Mouse (Mus musculus) kidney, embryonic 14.5 days (tissue): ENCODE measurements at regions not wholly inside any gene's neighbourhood (a gene's known extent, or its start where the extent isn't known, plus 50 kb on each side); places are given as distances from the start of the nearest gene placed in this dataset.

Source experiments
- ATAC-seq: fragments of 200-750 bp; cut with Nextera tagmentation; 2 replicates; pipeline ENCODE4 v1.8.0; 2017; ENCODE audit warnings: moderate number of reproducible peaks, mild to moderate bottlenecking, moderate TSS enrichment, moderate library complexity; ENCODE audit not compliant: low FRiP score, low TSS enrichment
- H3K27ac ChIP-seq: fragments of 300-500 bp; sonication (generic); 2 replicates; pipeline ENCODE4 v1.5.1; 2014; ENCODE audit warnings: low read depth, mild to moderate bottlenecking, low read length, moderate library complexity, mixed read lengths
- H3K27me3 ChIP-seq: fragments of 300-500 bp; sonication (generic); 2 replicates; pipeline ENCODE4 v1.6.1; 2014; ENCODE audit warnings: mild to moderate bottlenecking, low read length; ENCODE audit not compliant: control insufficient read depth, insufficient read depth
- H3K36me3 ChIP-seq: fragments of 300-500 bp; sonication (generic); 2 replicates; pipeline ENCODE4 v1.6.1; 2014; ENCODE audit warnings: low read length, mixed read lengths; ENCODE audit not compliant: control insufficient read depth, insufficient read depth
- H3K4me1 ChIP-seq: fragments of 300-500 bp; sonication (generic); 2 replicates; pipeline ENCODE4 v1.6.1; 2014; ENCODE audit warnings: low read length, mixed read lengths; ENCODE audit not compliant: control insufficient read depth, insufficient read depth
- H3K4me2 ChIP-seq: fragments of 300-500 bp; sonication (generic); replicated peaks from 2 replicates; pipeline ENCODE4 v1.6.1; 2014; ENCODE audit warnings: low read depth, mild to moderate bottlenecking, low read length
- H3K4me3 ChIP-seq: fragments of 300-500 bp; sonication (generic); 2 replicates; pipeline ENCODE4 v1.5.1; 2014; ENCODE audit warnings: mild to moderate bottlenecking, low read length
- H3K9ac ChIP-seq: fragments of 300-500 bp; sonication (generic); 2 replicates; pipeline ENCODE4 v1.6.1; 2014; ENCODE audit warnings: low read depth, mild to moderate bottlenecking, low read length, moderate library complexity
- H3K9me3 ChIP-seq: fragments of 300-500 bp; sonication (generic); 2 replicates; pipeline ENCODE4 v1.6.1; 2016; ENCODE audit warnings: low read length; ENCODE audit not compliant: control insufficient read depth
- WGBS: fragments of 180-500 bp; shearing (Covaris S2); extraction: QIAGEN DNeasy Blood & Tissue Kit; methylation state at CpG from one replicate; pipeline ENCODE4 v1.1.7; 2014; 5-methylcytosine and 5-hydroxymethylcytosine counted together

DNA sequence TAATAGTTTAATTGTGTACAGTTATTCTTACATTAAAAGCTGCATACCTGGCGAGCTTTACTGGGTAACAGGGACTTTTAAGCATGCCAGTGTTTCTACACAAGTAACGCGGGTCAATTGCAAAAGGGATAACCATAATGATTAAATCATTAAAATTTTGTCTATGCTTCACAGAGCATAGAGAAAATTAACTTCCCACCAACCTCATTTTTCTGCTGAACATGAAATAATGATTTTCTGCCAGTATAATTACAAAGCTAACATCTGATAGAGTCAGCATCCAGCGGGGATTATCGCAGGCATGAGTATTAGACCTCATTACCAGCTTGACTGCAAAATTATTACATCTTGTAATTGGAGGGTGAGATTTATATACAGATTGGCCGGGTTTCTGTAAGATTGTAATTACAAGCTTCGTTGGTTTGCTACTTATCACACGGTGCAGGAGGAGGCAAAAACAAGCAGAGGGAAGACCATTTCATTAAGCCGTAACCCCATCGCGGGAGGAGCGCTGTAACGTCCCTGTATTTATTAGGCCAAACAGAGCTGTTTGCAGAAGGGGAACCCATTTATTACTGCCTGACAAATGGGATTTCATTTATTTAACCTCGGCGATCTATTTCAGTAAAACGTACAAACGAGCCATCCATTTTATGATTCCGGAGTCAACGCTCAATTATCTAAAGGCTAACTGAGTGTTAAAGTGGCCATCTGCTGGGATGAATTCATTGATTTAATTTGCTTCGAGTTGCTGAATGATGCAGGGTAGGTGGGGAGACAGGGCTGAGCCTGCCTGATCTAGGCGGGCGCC is 143.3 kb upstream of the Irx4 start:
- H3K9me3 ChIP-seq, result no peaks in the 10 kb centered on the region
- H3K27me3 ChIP-seq, result peaks cover 48% of the 10 kb centered on the region
- H3K4me1 ChIP-seq, result no peaks in the 10 kb centered on the region
- H3K9ac ChIP-seq, result no peak overlapping the region
- no peaks in the 10 kb centered on the region for H3K36me3 ChIP-seq
- no peak overlapping the region for H3K27ac ChIP-seq
- no peak for ATAC-seq
- H3K4me3 ChIP-seq, result no peak overlapping the region
- peak overlapping the region; percentile 21 for H3K4me2 ChIP-seq
- 18% methylated on average over 22 of the region's 22 CpGs for WGBS

DNA sequence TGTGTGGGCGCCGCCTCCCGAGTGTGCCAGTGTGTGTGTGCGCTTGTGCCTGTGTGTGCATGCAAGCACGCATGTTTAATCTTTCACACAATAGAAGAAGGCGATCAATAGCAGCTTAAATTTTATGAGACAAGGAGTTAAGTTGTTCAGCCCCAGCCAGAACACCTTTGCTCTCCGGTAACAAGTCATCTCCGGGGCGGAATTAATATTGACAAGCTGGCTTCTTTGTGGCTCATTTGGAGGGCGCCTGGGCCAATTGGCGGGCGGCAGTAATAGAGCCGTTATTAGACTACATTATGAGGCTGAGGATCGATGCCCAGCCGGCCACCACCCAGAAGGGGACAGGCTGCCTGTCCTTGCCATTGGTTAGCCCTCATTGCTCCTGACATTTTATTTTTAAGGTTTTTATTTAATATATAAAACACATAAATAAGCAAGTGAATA is 142.6 kb upstream of the Irx4 start:
- WGBS, result 44% methylated on average over 15 of the region's 15 CpGs
- no peaks in the 10 kb centered on the region for H3K36me3 ChIP-seq
- H3K27ac ChIP-seq, result no peak overlapping the region
- no peak for ATAC-seq
- H3K9me3 ChIP-seq, result no peaks in the 10 kb centered on the region
- peaks cover 41% of the 10 kb centered on the region for H3K27me3 ChIP-seq
- no peak overlapping the region for H3K9ac ChIP-seq
- no peaks in the 10 kb centered on the region for H3K4me1 ChIP-seq
- H3K4me3 ChIP-seq, result no peak overlapping the region
- peak overlapping the region; percentile 21 for H3K4me2 ChIP-seq

DNA sequence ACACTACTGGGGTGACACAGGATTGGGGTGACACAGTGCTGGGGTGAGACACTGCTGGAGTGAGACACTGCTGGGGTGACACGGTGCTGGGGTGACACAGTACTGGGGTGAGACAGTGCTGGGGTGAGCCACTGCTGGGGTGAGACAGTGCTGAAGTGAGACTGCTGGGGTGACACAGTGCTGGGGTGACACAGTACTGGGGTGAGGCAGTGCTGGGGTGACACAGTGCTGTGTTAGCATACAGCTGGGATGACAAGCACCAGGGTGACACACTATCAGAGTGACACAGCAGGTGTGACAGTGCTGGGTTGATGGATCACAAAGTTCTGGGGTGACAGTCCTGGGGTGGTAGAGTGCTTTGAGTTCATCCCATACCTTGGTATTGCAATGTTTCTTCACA is 137.3 kb upstream of the Irx4 start:
- Histone ChIP-seq H3K36me3 (no peaks in the 10 kb centered on the region), H3K4me2 (no peak overlapping the region), H3K27ac (no peak overlapping the region), H3K4me3 (no peak overlapping the region), H3K27me3 (peaks cover 12% of the 10 kb centered on the region), H3K9me3 (no peaks in the 10 kb centered on the region), H3K9ac (no peak overlapping the region), H3K4me1 (no peaks in the 10 kb centered on the region)
- ATAC-seq, result 0 out of 2 replicates have a peak, but pooled peaks have one; percentile 39
- 95% methylated on average over 1 of the region's 1 CpGs for WGBS

DNA sequence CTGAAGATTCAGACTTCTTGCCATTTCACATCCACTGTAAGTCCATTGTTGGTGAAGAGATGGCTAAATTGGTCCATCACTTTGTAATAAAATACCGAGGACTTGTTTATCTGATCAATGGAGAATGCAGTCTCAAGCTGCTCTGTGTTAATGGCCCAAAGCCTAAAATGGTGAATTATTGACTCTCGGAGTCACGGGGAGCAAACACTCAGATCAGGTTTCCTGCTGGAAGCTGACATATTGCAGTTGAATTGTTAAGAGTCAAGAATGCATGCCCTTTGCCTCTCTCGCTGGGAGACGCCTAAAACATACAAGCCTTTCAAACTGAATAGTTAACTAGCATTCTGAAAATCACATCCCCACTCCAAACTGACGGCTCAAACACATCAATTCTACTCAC is 129.0 kb upstream of the Irx4 start:
- Histone ChIP-seq H3K9ac (no peak overlapping the region), H3K9me3 (no peaks in the 10 kb centered on the region), H3K27ac (no peak overlapping the region; the same call in 1 of the 2 replicates), H3K4me1 (no peaks in the 10 kb centered on the region), H3K4me2 (no peak overlapping the region), H3K4me3 (no peak overlapping the region), H3K27me3 (no peaks in the 10 kb centered on the region), H3K36me3 (no peaks in the 10 kb centered on the region)
- WGBS, result 5% methylated on average over 6 of the region's 6 CpGs
- peak; percentile 68; the same call in 1 of the 2 replicates for ATAC-seq

DNA sequence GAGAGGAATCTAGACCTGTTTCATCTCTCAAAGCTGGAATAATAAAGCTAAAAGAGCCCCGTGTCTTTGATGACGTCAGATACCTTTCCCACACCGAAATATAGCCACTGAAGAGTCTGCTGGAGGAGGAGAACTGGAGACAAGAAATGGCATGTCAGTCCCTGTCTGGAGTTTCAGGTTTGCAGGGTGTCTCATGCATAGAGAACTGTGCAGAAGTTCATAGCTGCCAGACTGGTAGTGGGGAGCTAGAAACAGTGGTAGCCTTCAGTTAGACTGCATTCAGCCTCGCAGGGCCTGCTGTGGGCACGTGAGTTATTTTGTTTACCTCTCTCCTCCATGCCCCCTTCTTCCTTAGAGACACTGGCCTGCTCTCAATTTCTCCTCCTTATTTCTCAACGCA is 127.5 kb upstream of the Irx4 start:
- 61% methylated on average over 6 of the region's 6 CpGs for WGBS
- Histone ChIP-seq H3K4me3 (no peak overlapping the region), H3K36me3 (no peaks in the 10 kb centered on the region), H3K4me2 (no peak overlapping the region), H3K4me1 (no peaks in the 10 kb centered on the region), H3K27me3 (no peaks in the 10 kb centered on the region), H3K27ac (no peak overlapping the region), H3K9ac (no peak overlapping the region), H3K9me3 (peaks cover 5% of the 10 kb centered on the region; the same call in 1 of the 2 replicates)
- no peak for ATAC-seq

DNA sequence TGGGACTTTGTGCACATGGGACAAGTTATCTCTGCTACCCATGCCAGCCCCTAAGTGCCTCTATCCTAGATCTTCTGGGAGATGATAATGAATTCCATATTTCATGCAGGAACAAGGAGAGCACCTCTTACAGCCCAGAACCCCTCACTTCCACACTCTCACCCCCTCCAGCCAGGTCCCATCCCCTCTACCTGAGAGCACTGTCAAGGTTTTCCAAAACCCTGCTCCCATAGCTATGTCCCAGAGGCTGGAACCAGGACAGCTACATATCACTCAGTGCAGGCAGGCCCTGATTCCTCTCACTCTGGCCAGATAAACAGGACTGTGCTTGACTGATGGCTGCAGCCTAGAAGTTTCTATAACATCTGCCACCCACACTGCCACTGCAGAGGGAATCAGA is 125.3 kb upstream of the Irx4 start:
- no peak for ATAC-seq
- H3K27me3 ChIP-seq, result no peaks in the 10 kb centered on the region
- no peak overlapping the region for H3K4me3 ChIP-seq
- H3K36me3 ChIP-seq, result no peaks in the 10 kb centered on the region
- H3K9me3 ChIP-seq, result peaks cover 5% of the 10 kb centered on the region; the same call in 1 of the 2 replicates
- no peaks in the 10 kb centered on the region for H3K4me1 ChIP-seq
- H3K27ac ChIP-seq, result no peak overlapping the region
- no peak overlapping the region for H3K4me2 ChIP-seq
- no peak overlapping the region for H3K9ac ChIP-seq

DNA sequence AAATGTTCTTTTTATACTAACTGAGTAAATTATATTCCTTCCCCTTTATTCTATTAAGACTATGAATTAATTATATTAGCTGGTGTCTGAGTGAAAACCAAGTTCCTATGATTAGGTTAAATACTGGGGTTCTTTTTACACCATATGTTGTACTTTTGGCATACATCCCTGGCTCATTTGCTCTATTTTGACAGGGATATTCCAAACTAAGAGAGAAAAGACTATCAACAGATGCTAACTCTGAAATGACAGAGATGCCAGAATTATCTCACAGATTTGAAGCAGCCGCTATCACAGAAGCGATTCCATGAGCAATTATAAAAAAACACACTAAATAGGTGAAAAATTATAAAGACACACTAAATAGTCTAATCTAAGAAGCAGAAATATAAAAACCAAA is 119.0 kb upstream of the Irx4 start:
- Histone ChIP-seq H3K36me3 (no peaks in the 10 kb centered on the region), H3K4me3 (no peak overlapping the region), H3K9ac (no peak overlapping the region), H3K27ac (no peak overlapping the region), H3K9me3 (peaks cover 8% of the 10 kb centered on the region; the same call in 1 of the 2 replicates), H3K4me2 (no peak overlapping the region), H3K27me3 (no peaks in the 10 kb centered on the region), H3K4me1 (no peaks in the 10 kb centered on the region)
- no peak for ATAC-seq
- WGBS, result 93% methylated on average over 2 of the region's 2 CpGs

DNA sequence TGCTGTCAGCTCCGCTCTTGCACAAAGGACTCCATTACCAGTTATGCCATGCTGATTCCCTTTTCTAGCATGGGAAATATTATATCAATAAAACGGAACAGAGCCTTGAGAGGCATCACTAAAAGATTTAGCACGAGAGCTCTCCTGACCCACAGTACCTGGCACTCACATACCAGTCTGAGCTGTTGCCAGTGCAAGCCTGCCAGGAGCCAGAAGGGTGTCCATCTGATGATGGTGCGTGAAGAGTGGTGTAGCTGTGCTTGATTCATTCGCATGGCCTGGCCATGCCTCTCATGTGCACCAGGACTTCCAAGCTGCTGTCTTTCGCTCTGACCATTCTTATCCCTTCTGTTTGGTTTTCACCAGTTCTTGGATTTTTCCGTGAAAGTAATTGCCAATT is 102.3 kb upstream of the Irx4 start:
- Histone ChIP-seq H3K27me3 (peaks cover 12% of the 10 kb centered on the region), H3K27ac (no peak overlapping the region), H3K4me3 (no peak overlapping the region), H3K4me1 (no peaks in the 10 kb centered on the region), H3K9ac (no peak overlapping the region), H3K36me3 (no peaks in the 10 kb centered on the region), H3K4me2 (no peak overlapping the region), H3K9me3 (no peaks in the 10 kb centered on the region)
- 76% methylated on average over 7 of the region's 7 CpGs for WGBS
- ATAC-seq, result no peak

DNA sequence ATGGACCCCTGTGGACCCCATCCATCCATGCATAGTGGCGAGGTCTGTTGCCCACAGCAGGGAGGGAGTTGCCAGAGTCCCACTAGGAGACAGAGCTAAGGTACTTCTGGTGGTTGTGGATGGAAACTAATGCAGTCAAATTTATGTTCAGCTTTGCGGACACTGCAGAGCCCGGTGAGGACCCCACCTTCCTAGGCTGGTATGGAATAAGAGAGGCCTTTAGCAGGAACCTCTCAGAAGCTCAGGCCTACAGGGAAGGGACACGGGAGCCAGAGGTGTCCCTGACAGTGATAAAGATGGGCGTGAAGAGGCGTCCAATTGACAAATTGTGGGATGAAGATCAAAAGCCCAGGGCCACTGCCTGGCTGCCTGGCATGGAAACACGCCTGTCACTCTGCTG is 100.8 kb upstream of the Irx4 start:
- Histone ChIP-seq H3K9ac (0 out of 2 replicates have a peak overlapping the region, but pooled peaks have one; percentile 34), H3K4me1 (no peaks in the 10 kb centered on the region), H3K27me3 (peaks cover 12% of the 10 kb centered on the region), H3K4me3 (no peak overlapping the region), H3K36me3 (no peaks in the 10 kb centered on the region), H3K27ac (no peak overlapping the region), H3K9me3 (no peaks in the 10 kb centered on the region), H3K4me2 (peak overlapping the region; percentile 41)
- 21% methylated on average over 7 of the region's 7 CpGs for WGBS
- ATAC-seq, result no peak
